Mouse (Mus musculus) forelimb bud, embryonic 11.5 days (tissue): ENCODE measurements at regions not wholly inside any gene's neighbourhood (a gene's known extent, or its start where the extent isn't known, plus 50 kb on each side); places are given as distances from the start of the nearest gene placed in this dataset.

Experiments
- DNase-seq: peaks from one replicate; pipeline ENCODE4 v3.0.0-alpha.2; 2012; ENCODE audit warnings: low read depth, low spot score

GRCm38 (mm10) chr5:54178966-54179547 is 180.8 kb downstream of the Stim2 start:
- no peak for DNase-seq

GRCm38 (mm10) chr5:54180192-54180611 is 181.9 kb downstream of the Stim2 start:
- no peak for DNase-seq

GRCm38 (mm10) chr5:54180640-54181326 is 182.5 kb downstream of the Stim2 start:
- no peak for DNase-seq

GRCm38 (mm10) chr5:54181327-54181863 is 183.1 kb downstream of the Stim2 start:
- DNase-seq: no peak

GRCm38 (mm10) chr5:54182754-54183153 is 184.5 kb downstream of the Stim2 start:
- no peak for DNase-seq

GRCm38 (mm10) chr5:54185662-54186061 is 187.4 kb downstream of the Stim2 start:
- no peak for DNase-seq

- DNase-seq: no peak
Measured at GRCm38 (mm10) chr5:54186076-54186676, 187.9 kb downstream of the Stim2 start.

GRCm38 (mm10) chr5:54191688-54192087 is 193.4 kb downstream of the Stim2 start:
- DNase-seq: no peak

- DNase-seq: no peak
Measured at GRCm38 (mm10) chr5:54194846-54195245, 196.5 kb downstream of the Stim2 start.

GRCm38 (mm10) chr5:54200032-54200431 is 201.7 kb downstream of the Stim2 start:
- no peak for DNase-seq

GRCm38 (mm10) chr5:54200587-54200986 is 202.3 kb downstream of the Stim2 start:
- DNase-seq: no peak

- no peak for DNase-seq
Measured at GRCm38 (mm10) chr5:54211457-54211856, 213.2 kb downstream of the Stim2 start.

GRCm38 (mm10) chr5:54212038-54212589 is 213.8 kb downstream of the Stim2 start:
- DNase-seq: no peak

- no peak for DNase-seq
Measured at GRCm38 (mm10) chr5:54225031-54225430, 226.7 kb downstream of the Stim2 start.

GRCm38 (mm10) chr5:54234580-54234979 is 236.3 kb downstream of the Stim2 start:
- no peak for DNase-seq

GRCm38 (mm10) chr5:54235226-54235625 is 236.9 kb downstream of the Stim2 start:
- no peak for DNase-seq

GRCm38 (mm10) chr5:54237226-54237625 is 238.9 kb downstream of the Stim2 start:
- no peak for DNase-seq

GRCm38 (mm10) chr5:54238646-54239167 is 240.4 kb downstream of the Stim2 start:
- peak; percentile 16 for DNase-seq

GRCm38 (mm10) chr5:54239586-54239985 is 241.3 kb downstream of the Stim2 start:
- DNase-seq: no peak

- DNase-seq: no peak
Measured at GRCm38 (mm10) chr5:54241169-54241917, 243.0 kb downstream of the Stim2 start.

- DNase-seq: no peak
Measured at GRCm38 (mm10) chr5:54242126-54242525, 243.8 kb downstream of the Stim2 start.
